Mouse (Mus musculus): ENCODE measurements at regions not wholly inside any gene's neighbourhood (a gene's known extent, or its start where the extent isn't known, plus 50 kb on each side); places are given as distances from the start of the nearest gene placed in this dataset.

DNA sequence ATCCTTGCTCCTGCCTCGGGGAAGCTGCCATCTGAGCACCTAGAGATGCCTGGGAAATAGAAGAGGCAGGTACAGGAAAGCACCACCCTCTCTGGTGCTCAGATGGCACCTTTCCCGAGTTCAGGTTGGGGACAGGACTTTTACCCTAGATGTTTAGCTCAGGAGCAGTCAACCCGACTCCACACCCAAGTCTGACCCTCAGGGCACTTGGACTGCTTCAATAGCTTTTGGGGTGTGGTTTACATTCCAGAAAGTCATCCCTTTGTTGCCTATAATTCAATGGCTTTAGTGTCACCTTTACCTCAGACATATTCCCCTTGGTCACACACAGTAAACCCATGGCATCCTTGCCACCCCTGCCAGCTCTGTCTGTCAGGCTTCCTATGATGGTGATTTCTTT is 67.7 kb upstream of the Adgra1 start:
- H3K4me3 ChIP-seq (ENCODE audit: low read depth, low read length) = no peak overlapping the region
- no peaks in the 10 kb centered on the region for H3K9me3 ChIP-seq (replicated peaks; ENCODE audit: control insufficient read depth, insufficient read depth, low read length, poor library complexity, severe bottlenecking)
- H3K36me3 ChIP-seq (ENCODE audit: control insufficient read depth, insufficient read depth, low read length, poor library complexity, severe bottlenecking) = no peaks in the 10 kb centered on the region
- no peak overlapping the region for H3K9ac ChIP-seq (ENCODE audit: low read depth, poor library complexity, severe bottlenecking)
- TF ChIP-seq CTCF (IDR thresholded peaks at IDR 0.05; ENCODE audit: low read depth, low read length) (no peak), EP300 (IDR thresholded peaks at IDR 0.05; ENCODE audit: insufficient read depth, low read depth, low read length) (0 out of 2 replicates have a peak, but pooled peaks have one; percentile 39)
- peaks cover 2% of the 10 kb centered on the region for H3K4me1 ChIP-seq (ENCODE audit: control insufficient read depth, insufficient read depth, low read length)
- H3K27me3 ChIP-seq (ENCODE audit: control insufficient read depth, insufficient read depth, low read length, poor library complexity, severe bottlenecking) = no peaks in the 10 kb centered on the region
- no peak overlapping the region for H3K27ac ChIP-seq (ENCODE audit: insufficient read depth, low read length)

DNA sequence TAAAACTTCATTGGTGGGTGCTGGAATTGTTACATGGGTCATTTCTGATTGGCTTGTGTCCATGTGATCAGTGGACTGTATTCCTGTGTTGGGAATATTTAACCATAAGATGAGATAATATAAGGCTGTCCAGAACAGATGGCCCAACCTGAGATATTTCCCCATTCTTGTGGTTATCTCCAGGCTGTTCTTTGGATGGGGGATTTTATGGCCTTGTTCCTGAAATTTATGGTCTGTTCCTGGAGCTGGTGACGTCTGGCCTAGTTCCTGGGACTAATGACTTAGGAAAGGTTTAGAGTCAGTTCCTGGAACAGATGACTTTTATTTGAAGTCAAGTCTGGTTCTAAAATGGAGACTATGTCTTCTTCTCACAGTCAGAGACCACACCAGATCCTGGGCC is 64.8 kb upstream of the Adgra1 start:
- Histone ChIP-seq H3K36me3 (ENCODE audit: control insufficient read depth, insufficient read depth, low read length, poor library complexity, severe bottlenecking) (no peaks in the 10 kb centered on the region), H3K4me1 (ENCODE audit: control insufficient read depth, insufficient read depth, low read length) (peaks cover 2% of the 10 kb centered on the region), H3K9ac (ENCODE audit: low read depth, poor library complexity, severe bottlenecking) (no peak overlapping the region), H3K4me3 (ENCODE audit: low read depth, low read length) (no peak overlapping the region), H3K27ac (ENCODE audit: insufficient read depth, low read length) (no peak overlapping the region), H3K9me3 (replicated peaks; ENCODE audit: control insufficient read depth, insufficient read depth, low read length, poor library complexity, severe bottlenecking) (no peaks in the 10 kb centered on the region), H3K27me3 (ENCODE audit: control insufficient read depth, insufficient read depth, low read length, poor library complexity, severe bottlenecking) (no peaks in the 10 kb centered on the region)
- TF ChIP-seq POLR2A (IDR thresholded peaks at IDR 0.05; ENCODE audit: insufficient read depth, low read length) (no peak), EP300 (IDR thresholded peaks at IDR 0.05; ENCODE audit: insufficient read depth, low read depth, low read length) (no peak), CTCF (IDR thresholded peaks at IDR 0.05; ENCODE audit: low read depth, low read length) (no peak)

DNA sequence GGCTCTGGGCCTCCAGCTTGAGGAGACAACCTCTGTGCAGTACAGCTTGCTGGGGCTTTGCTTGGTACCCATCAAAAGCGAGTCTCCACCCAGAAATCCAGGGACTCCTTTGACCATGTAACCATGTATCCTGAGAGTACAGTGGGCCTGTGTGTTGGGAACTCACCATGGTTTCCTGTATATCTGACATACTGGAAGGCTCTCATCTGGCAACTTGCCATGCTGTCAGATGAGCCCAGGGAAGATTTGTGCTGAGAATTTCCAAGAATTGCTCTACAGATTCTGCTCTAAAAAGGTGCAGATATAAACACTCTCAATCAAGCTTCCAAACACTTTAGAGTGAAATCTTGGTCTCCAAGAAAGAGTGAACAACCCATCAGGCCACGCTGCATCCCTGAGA is 56.7 kb upstream of the Adgra1 start:
- Histone ChIP-seq H3K9me3 (replicated peaks; ENCODE audit: control insufficient read depth, insufficient read depth, low read length, poor library complexity, severe bottlenecking) (no peaks in the 10 kb centered on the region), H3K4me3 (ENCODE audit: low read depth, low read length) (no peak overlapping the region), H3K4me1 (ENCODE audit: control insufficient read depth, insufficient read depth, low read length) (no peaks in the 10 kb centered on the region), H3K9ac (ENCODE audit: low read depth, poor library complexity, severe bottlenecking) (no peak overlapping the region), H3K36me3 (ENCODE audit: control insufficient read depth, insufficient read depth, low read length, poor library complexity, severe bottlenecking) (no peaks in the 10 kb centered on the region), H3K27ac (ENCODE audit: insufficient read depth, low read length) (no peak overlapping the region), H3K27me3 (ENCODE audit: control insufficient read depth, insufficient read depth, low read length, poor library complexity, severe bottlenecking) (no peaks in the 10 kb centered on the region)
- TF ChIP-seq POLR2A (IDR thresholded peaks at IDR 0.05; ENCODE audit: insufficient read depth, low read length) = no peak
- TF ChIP-seq CTCF (IDR thresholded peaks at IDR 0.05; ENCODE audit: low read depth, low read length) = no peak
- TF ChIP-seq EP300 (IDR thresholded peaks at IDR 0.05; ENCODE audit: insufficient read depth, low read depth, low read length) = no peak

DNA sequence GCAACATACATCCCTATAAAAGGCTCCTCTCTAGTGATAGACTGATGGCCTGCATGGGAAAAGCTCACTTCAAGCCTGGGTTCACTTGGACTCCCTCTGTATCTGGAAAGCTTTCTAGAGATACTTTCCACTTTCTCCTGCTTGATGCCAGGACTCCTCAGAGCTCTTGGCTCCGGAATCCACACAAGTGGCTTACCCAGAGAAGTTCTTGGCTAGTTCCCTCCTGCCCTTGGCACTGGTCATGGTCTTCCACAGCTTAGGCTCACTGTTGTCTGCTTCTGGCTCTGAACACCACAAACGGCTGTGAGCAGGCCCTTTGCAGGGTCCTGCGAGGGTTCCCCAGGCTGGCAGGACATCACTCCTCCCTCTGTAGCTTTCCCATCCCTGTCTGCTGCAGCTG is 54.1 kb upstream of the Adgra1 start:
- Histone ChIP-seq H3K4me3 (ENCODE audit: low read depth, low read length) (no peak overlapping the region), H3K9me3 (replicated peaks; ENCODE audit: control insufficient read depth, insufficient read depth, low read length, poor library complexity, severe bottlenecking) (no peaks in the 10 kb centered on the region)

DNA sequence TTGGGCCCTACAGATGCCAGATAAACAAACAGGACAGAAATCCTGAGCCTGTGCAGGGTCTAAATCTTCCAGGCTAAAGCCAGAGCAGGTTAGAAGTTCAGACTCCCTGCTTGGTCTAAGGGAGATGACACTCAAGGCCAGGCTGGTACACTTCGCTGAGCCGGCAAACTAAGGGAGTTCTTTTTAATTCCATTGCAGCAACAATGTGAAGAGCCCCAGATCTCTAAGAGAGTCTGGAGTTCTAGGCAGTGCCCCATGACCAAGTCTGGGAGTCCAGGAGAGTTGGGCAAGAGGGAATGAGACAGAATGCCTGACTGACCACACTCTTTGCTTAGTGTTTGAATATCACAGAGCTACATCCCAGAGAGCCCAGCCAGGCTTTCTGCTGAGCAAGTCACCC is 52.5 kb upstream of the Adgra1 start:
- Histone ChIP-seq H3K9ac (ENCODE audit: low read depth, poor library complexity, severe bottlenecking) (no peak overlapping the region), H3K9me3 (replicated peaks; ENCODE audit: control insufficient read depth, insufficient read depth, low read length, poor library complexity, severe bottlenecking) (no peaks in the 10 kb centered on the region), H3K36me3 (ENCODE audit: control insufficient read depth, insufficient read depth, low read length, poor library complexity, severe bottlenecking) (no peaks in the 10 kb centered on the region), H3K4me1 (ENCODE audit: control insufficient read depth, insufficient read depth, low read length) (no peaks in the 10 kb centered on the region), H3K27me3 (ENCODE audit: control insufficient read depth, insufficient read depth, low read length, poor library complexity, severe bottlenecking) (no peaks in the 10 kb centered on the region), H3K27ac (ENCODE audit: insufficient read depth, low read length) (no peak overlapping the region), H3K4me3 (ENCODE audit: low read depth, low read length) (no peak overlapping the region)
- no peak for TF ChIP-seq POLR2A (IDR thresholded peaks at IDR 0.05; ENCODE audit: insufficient read depth, low read length)
- TF ChIP-seq EP300 (IDR thresholded peaks at IDR 0.05; ENCODE audit: insufficient read depth, low read depth, low read length) = no peak
- TF ChIP-seq CTCF (IDR thresholded peaks at IDR 0.05; ENCODE audit: low read depth, low read length) = no peak

More for the DNA sequence above, 54.1 kb upstream of the Adgra1 start:
- H3K36me3 ChIP-seq (ENCODE audit: control insufficient read depth, insufficient read depth, low read length, poor library complexity, severe bottlenecking) = no peaks in the 10 kb centered on the region
- no peaks in the 10 kb centered on the region for H3K27me3 ChIP-seq (ENCODE audit: control insufficient read depth, insufficient read depth, low read length, poor library complexity, severe bottlenecking)
- H3K4me1 ChIP-seq (ENCODE audit: control insufficient read depth, insufficient read depth, low read length) = no peaks in the 10 kb centered on the region
- no peak overlapping the region for H3K27ac ChIP-seq (ENCODE audit: insufficient read depth, low read length)
- TF ChIP-seq CTCF (IDR thresholded peaks at IDR 0.05; ENCODE audit: low read depth, low read length) (no peak), EP300 (IDR thresholded peaks at IDR 0.05; ENCODE audit: insufficient read depth, low read depth, low read length) (no peak), POLR2A (IDR thresholded peaks at IDR 0.05; ENCODE audit: insufficient read depth, low read length) (no peak)
- no peak overlapping the region for H3K9ac ChIP-seq (ENCODE audit: low read depth, poor library complexity, severe bottlenecking)

Measured in ES-Bruce4 (cell line).